Mouse (Mus musculus) midbrain, embryonic 12.5 days (tissue): ENCODE results near the gene Myl4. TPM values are rescaled to one million over a fixed set of nuclear protein-coding genes. Genes with fewer than 3 reads are reported as not detected.
A peak's percentile ranks its signal among the peaks of the same experiment; 100 is the strongest.

ENCODE experiments used
- ATAC-seq: fragments of 200-750 bp; cut with Nextera tagmentation; 2 replicates; pipeline ENCODE4 v1.8.0; 2017; ENCODE audit warnings: low read depth, moderate TSS enrichment, moderate library complexity; ENCODE audit not compliant: low FRiP score
- H3K27ac ChIP-seq: fragments of 300-500 bp; sonication (generic); replicated peaks from 2 replicates; pipeline ENCODE4 v1.5.1; 2016; ENCODE audit warnings: mild to moderate bottlenecking
- H3K27me3 ChIP-seq: fragments of 300-500 bp; sonication (generic); 2 replicates; pipeline ENCODE4 v1.6.1; 2016; ENCODE audit warnings: mild to moderate bottlenecking
- H3K36me3 ChIP-seq: fragments of 300-500 bp; sonication (generic); 2 replicates; pipeline ENCODE4 v1.6.1; 2016
- H3K4me1 ChIP-seq: fragments of 300-500 bp; sonication (generic); 2 replicates; pipeline ENCODE4 v1.6.1; 2016
- H3K4me2 ChIP-seq: fragments of 300-500 bp; sonication (generic); replicated peaks from 2 replicates; pipeline ENCODE4 v1.6.1; 2016; ENCODE audit warnings: mild to moderate bottlenecking, moderate library complexity
- H3K4me3 ChIP-seq: fragments of 300-500 bp; sonication (generic); 2 replicates; pipeline ENCODE4 v1.5.1; 2016; ENCODE audit warnings: mild to moderate bottlenecking
- H3K9ac ChIP-seq: fragments of 300-500 bp; sonication (generic); replicated peaks from 2 replicates; pipeline ENCODE4 v1.6.1; 2016; ENCODE audit warnings: mild to moderate bottlenecking, moderate library complexity
- H3K9me3 ChIP-seq: fragments of 300-500 bp; sonication (generic); 2 replicates; pipeline ENCODE4 v1.6.1; 2016; ENCODE audit warnings: mild to moderate bottlenecking
- WGBS: fragments of 180-500 bp; shearing (Covaris S2); methylation state at CpG from one replicate; pipeline ENCODE4 v1.1.7; 2016; 5-methylcytosine and 5-hydroxymethylcytosine counted together
- polyA plus RNA-seq: library from polyadenylated mRNA; unstranded; fragments of >200 nt; fragmentation: Nextera tagmentation; extraction: Ambion mirVana; gene quantifications from 2 replicates; pipeline ENCODE4 v1.2.1, GENCODE M21; 2016

The Myl4 gene
- polyA plus RNA-seq, 1 experiment from 2014 or later = 2.1 TPM

GRCm38 (mm10) chr11:104587904-104588303 lies 37.4 kb downstream of the Myl4 start:
- Histone ChIP-seq H3K4me2 (no peak overlapping the region), H3K27me3 (no peaks in the 10 kb centered on the region), H3K9me3 (peaks cover 10% of the 10 kb centered on the region), H3K36me3 (no peaks in the 10 kb centered on the region), H3K4me3 (no peak overlapping the region), H3K27ac (no peak overlapping the region), H3K9ac (no peak overlapping the region), H3K4me1 (no peaks in the 10 kb centered on the region)
- ATAC-seq = no peak
- 96% methylated on average over 9 of the region's 9 CpGs for WGBS

DNA sequence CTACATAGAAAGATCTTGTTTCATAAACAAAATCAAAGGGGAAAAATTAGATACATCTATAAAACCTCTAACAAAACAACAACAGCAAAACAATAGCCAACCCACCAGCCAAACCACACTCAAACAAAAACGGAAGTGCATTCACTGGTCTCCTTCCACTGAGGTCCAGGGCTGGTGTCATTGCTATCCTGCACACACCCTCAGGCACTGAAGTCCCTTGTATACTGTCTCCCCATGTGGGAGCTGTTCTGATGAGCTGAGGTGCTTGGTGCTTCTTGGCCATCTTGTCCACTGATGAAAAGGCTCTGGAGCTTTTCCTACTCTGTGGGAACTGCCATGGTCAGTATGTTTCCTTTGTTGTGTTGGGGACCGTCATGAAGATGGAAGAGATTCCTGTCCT lies 38.0 kb downstream of the Myl4 start:
- H3K9me3 ChIP-seq = peaks cover 10% of the 10 kb centered on the region
- H3K36me3 ChIP-seq = no peaks in the 10 kb centered on the region
- no peak overlapping the region for H3K27ac ChIP-seq
- H3K4me2 ChIP-seq = no peak overlapping the region
- H3K9ac ChIP-seq = no peak overlapping the region
- H3K4me3 ChIP-seq = no peak overlapping the region
- WGBS = 97% methylated on average over 2 of the region's 2 CpGs
- no peaks in the 10 kb centered on the region for H3K27me3 ChIP-seq
- ATAC-seq = no peak
- H3K4me1 ChIP-seq = no peaks in the 10 kb centered on the region

GRCm38 (mm10) chr11:104589570-104589969 lies 39.1 kb downstream of the Myl4 start:
- no peak for ATAC-seq
- Histone ChIP-seq H3K27me3 (no peaks in the 10 kb centered on the region), H3K4me3 (no peak overlapping the region), H3K4me1 (no peaks in the 10 kb centered on the region), H3K9ac (no peak overlapping the region), H3K4me2 (no peak overlapping the region), H3K9me3 (peaks cover 10% of the 10 kb centered on the region), H3K36me3 (no peaks in the 10 kb centered on the region), H3K27ac (no peak overlapping the region)
- WGBS = 76% methylated on average over 1 of the region's 1 CpGs

DNA sequence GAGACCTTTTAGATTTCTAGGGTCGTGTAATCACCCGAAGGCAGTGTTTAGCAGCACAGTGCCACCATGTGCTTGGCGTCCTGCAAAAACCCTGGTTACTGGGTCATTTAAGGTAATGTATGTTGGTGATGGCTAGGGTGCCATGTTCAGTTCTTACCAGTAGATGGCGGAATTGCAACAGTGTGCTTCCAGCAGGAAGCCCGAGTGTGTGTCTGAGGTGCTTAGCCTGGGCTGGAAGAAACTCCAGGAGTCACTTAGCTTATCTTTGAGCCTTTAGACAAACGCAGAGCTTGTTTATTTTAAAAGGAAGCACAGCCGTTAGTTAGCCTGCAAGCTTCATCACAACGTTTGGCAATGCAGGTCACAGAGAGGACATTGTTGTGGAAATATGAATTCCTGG lies 39.7 kb downstream of the Myl4 start:
- no peaks in the 10 kb centered on the region for H3K36me3 ChIP-seq
- H3K9me3 ChIP-seq = peaks cover 10% of the 10 kb centered on the region
- H3K4me2 ChIP-seq = no peak overlapping the region
- H3K27ac ChIP-seq = no peak overlapping the region
- H3K4me3 ChIP-seq = no peak overlapping the region
- ATAC-seq = no peak; the same call in 1 of the 2 replicates
- H3K9ac ChIP-seq = no peak overlapping the region
- no peaks in the 10 kb centered on the region for H3K27me3 ChIP-seq
- 6% methylated on average over 8 of the region's 8 CpGs for WGBS
- no peaks in the 10 kb centered on the region for H3K4me1 ChIP-seq

DNA sequence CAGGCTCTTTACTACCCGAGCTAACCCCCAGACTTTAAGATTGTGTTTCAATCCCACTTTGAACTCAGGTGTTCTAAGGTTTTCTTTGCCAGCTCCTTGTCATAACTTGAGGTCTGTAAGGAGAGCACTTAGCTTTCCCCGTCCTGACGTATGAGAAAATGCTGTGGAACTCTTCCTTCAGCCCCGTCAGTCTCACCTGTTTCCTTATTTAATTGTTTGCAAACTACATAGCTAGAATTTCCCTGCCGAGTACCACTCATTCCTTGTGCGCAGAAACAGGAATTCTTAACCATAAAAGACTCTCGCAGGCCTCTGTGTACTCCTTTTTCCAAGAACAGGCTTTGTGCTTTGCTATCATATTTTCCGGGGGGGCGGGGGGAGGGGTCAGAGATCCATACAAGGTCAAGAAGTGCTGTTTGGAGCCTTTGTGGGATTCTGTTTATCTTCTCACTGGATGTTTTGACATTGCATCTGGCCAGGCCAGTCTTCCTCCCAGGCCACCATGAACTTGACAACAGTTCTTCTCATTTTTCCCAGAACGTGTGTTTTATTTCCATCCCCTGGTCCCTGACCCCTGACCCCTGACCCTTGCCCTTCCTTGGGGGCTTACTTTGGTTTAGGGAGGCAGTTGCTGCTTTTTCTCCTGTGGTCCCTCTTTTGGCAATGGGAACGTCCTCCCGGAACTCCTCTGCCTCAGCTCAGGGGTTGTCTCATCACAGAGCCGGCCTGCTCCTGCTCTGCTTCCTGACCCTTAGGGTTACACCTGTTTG lies 41.8 kb downstream of the Myl4 start:
- ATAC-seq = no peak
- no peak overlapping the region for H3K9ac ChIP-seq
- H3K9me3 ChIP-seq = peaks cover 10% of the 10 kb centered on the region
- 78% methylated on average over 13 of the region's 13 CpGs for WGBS
- H3K27ac ChIP-seq = no peak overlapping the region
- H3K4me1 ChIP-seq = no peaks in the 10 kb centered on the region
- H3K27me3 ChIP-seq = no peaks in the 10 kb centered on the region
- H3K4me3 ChIP-seq = no peak overlapping the region
- no peaks in the 10 kb centered on the region for H3K36me3 ChIP-seq
- no peak overlapping the region for H3K4me2 ChIP-seq

DNA sequence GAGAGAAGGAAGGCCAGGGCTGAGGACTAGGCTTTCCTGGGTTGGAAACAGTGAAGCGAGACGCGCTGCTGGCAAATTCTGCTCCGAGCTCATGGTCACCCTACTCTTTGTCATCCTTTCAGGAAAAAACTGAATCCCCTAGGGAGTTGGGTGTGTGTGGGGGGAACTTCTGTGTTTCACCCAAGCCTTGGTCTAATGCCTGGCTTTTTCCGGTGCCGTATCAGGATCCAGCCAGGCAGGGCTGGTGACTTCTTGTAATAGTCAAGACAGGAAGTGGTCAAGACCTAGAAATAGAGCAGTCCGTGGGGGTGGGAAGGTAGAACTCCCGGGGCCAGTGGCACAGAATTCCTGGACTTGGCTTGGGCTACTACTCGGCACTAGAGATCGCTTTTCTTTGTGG lies 45.9 kb downstream of the Myl4 start:
- WGBS = 85% methylated on average over 10 of the region's 10 CpGs
- no peak overlapping the region for H3K4me3 ChIP-seq
- no peak overlapping the region for H3K4me2 ChIP-seq
- 0 out of 2 replicates have a peak, but pooled peaks cover 2% of the 10 kb centered on the region for H3K4me1 ChIP-seq
- ATAC-seq = no peak
- H3K27me3 ChIP-seq = no peaks in the 10 kb centered on the region
- H3K36me3 ChIP-seq = no peaks in the 10 kb centered on the region
- no peaks in the 10 kb centered on the region for H3K9me3 ChIP-seq
- H3K27ac ChIP-seq = no peak overlapping the region
- H3K9ac ChIP-seq = no peak overlapping the region

DNA sequence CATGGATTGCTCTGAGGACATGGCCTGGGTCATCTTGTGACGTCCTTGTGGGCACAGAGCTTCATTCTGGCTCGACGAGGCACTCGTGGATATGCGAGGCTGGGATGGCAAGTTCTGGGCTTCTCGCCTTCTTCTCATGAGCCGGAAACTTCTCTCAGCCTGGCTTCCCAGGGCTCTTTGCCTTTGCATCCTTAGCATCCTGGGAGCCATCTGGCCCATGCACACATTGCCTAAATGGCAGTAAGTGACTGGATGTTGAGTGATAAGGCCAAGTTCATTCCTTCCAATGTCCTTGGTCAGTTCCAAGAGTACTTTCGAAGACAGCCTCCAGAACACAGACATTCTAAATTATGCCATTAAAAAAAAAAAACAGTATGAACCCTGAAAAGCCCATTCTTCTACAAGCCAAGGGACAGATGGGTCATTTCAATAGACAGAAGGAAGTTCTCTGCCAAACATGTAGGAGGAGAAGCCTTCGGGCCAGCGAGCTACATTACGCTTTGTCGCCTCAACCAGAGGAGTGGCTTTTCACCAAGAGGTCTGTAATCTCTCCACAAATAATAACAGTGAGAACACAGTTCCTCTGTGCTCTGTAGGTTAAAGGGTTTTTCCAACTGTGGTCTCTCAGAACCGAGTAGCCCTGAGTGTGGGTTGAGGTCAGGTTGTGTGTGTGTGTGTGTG lies 48.9 kb downstream of the Myl4 start:
- H3K4me3 ChIP-seq = no peak overlapping the region
- H3K9ac ChIP-seq = no peak overlapping the region
- no peaks in the 10 kb centered on the region for H3K27me3 ChIP-seq
- no peak for ATAC-seq
- no peak overlapping the region for H3K27ac ChIP-seq
- H3K4me1 ChIP-seq = 0 out of 2 replicates have a peak, but pooled peaks cover 2% of the 10 kb centered on the region
- no peaks in the 10 kb centered on the region for H3K9me3 ChIP-seq
- no peaks in the 10 kb centered on the region for H3K36me3 ChIP-seq
- no peak overlapping the region for H3K4me2 ChIP-seq
- 87% methylated on average over 13 of the region's 13 CpGs for WGBS

DNA sequence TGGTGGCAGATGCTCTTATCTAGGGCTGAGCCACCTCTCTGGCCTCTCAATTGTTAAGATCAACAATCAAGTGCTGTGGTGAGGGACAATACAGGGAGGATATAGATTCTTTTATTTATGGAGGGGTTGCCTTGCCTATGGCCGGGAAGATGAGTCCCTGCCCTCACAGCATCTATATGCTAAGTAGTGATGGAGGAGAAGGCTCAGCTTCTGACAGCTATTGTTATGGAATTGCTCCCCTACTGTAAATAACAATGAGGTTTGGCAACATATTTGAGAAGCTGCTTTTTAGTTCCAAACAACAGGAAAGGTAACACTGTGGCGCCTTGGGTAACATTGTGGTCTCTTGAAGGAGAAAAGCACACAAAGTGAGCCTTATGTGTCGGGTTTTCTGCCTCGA lies 50.2 kb downstream of the Myl4 start:
- 55% methylated on average over 4 of the region's 4 CpGs for WGBS
- Histone ChIP-seq H3K9me3 (no peaks in the 10 kb centered on the region), H3K36me3 (no peaks in the 10 kb centered on the region), H3K27ac (no peak overlapping the region), H3K9ac (no peak overlapping the region), H3K4me2 (no peak overlapping the region), H3K27me3 (peaks cover 9% of the 10 kb centered on the region; the same call in 1 of the 2 replicates), H3K4me1 (0 out of 2 replicates have a peak, but pooled peaks cover 2% of the 10 kb centered on the region), H3K4me3 (no peak overlapping the region)
- ATAC-seq = no peak

DNA sequence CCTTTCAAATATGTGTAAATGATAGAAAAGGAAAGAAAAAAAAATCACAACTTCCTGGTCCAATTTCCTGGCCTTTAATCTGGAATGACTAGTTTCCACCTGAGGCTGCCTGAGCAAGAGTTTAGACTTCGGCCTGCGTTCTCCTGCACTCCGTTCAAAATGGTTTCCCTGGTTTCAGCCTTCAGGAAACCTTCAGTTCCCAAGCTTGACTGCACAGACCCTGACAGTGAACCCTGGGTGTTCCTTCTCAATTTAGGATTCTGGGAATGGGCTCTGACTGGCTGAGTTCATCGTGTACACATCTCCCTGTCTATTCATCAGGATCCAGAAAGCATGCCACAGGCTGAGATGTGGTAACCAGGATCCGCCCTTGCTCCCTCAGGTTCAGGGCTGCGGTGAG lies 53.7 kb downstream of the Myl4 start:
- peaks cover 38% of the 10 kb centered on the region for H3K27me3 ChIP-seq
- no peak overlapping the region for H3K4me3 ChIP-seq
- H3K9me3 ChIP-seq = no peaks in the 10 kb centered on the region
- H3K27ac ChIP-seq = no peak overlapping the region
- H3K9ac ChIP-seq = no peak overlapping the region
- no peak overlapping the region for H3K4me2 ChIP-seq
- peaks cover 12% of the 10 kb centered on the region for H3K4me1 ChIP-seq
- 43% methylated on average over 6 of the region's 6 CpGs for WGBS
- H3K36me3 ChIP-seq = no peaks in the 10 kb centered on the region
- no peak for ATAC-seq

DNA sequence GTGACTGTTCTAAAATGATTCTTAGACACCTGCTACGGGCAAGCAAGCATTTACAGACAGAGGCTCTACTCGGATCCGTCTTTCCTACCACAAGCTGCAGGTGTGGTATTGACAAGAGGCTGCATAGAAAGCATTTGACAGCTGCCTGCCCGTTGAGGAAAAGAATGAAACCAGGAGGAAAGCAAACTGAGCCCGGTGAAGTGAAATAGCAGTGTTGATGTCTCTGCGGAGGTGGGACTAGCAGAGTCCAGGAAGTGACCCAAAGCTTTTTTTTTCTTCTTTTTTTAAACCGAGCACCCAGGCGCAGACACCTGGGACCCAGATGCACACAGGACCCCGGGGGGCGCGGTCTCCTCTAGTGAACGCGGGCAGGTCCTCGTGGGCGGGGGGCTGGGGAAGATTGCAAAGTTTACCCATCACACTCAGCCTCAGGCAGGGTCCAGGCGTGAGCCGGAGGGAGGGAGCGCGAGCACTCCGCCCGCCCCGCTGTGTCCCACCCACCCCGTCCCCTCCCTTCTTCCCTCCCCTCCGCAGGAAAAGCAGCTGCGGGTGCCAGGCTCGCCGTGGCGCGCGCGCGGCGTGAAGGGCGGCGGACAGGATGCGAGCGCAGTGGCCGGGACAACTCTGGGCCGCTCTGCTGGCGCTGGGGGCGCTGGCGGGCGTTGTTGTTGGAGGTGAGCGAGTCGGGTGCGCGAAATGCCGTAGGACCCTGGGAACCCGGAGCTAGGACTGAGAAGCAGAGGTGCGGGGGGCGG lies 57.2 kb downstream of the Myl4 start, which contains the start of gene Itgb3:
TSS of gene Itgb3 (plus strand) at position 510 of the 755 bp plus-strand sequence.
- H3K9me3 ChIP-seq = no peaks in the 10 kb centered on the region
- no peaks in the 10 kb centered on the region for H3K36me3 ChIP-seq
- 2% methylated on average over 48 of the region's 51 CpGs for WGBS
- H3K27me3 ChIP-seq = peaks cover 56% of the 10 kb centered on the region
- no peak within 1 kb of the TSS for H3K27ac ChIP-seq
- ATAC-seq = peak; percentile 92
- peak within 1 kb of the TSS; percentile 50 for H3K4me3 ChIP-seq
- peak within 1 kb of the TSS; percentile 95 for H3K4me2 ChIP-seq
- H3K9ac ChIP-seq = peak within 1 kb of the TSS; percentile 58
- H3K4me1 ChIP-seq = peaks cover 10% of the 10 kb centered on the region

- Histone ChIP-seq H3K9ac (peak overlapping the region; percentile 58), H3K27me3 (peaks cover 56% of the 10 kb centered on the region), H3K4me1 (peaks cover 10% of the 10 kb centered on the region), H3K27ac (no peak overlapping the region), H3K9me3 (no peaks in the 10 kb centered on the region), H3K36me3 (no peaks in the 10 kb centered on the region), H3K4me3 (peak overlapping the region; percentile 50), H3K4me2 (peak overlapping the region; percentile 95)
- ATAC-seq = peak; percentile 51
- 1% methylated on average over 23 of the region's 23 CpGs for WGBS
Observed at GRCm38 (mm10) chr11:104608249-104608920, 57.9 kb downstream of the Myl4 start.
